Mouse (Mus musculus): ENCODE measurements around the gene Ttc28. TPM values are rescaled to one million over a fixed set of nuclear protein-coding genes. Genes with fewer than 3 reads are reported as not detected.

Ttc28 gene
- polyA plus RNA-seq, 1 experiment, result 3.4 TPM

GRCm38 (mm10) chr5:111228302-111229040 is 348.9 kb downstream of the Ttc28 start:
- peak; percentile 12 for TF ChIP-seq MYOD1 (IDR thresholded peaks at IDR 0.05; ENCODE audit: control insufficient read depth, insufficient read length, low read depth)
- no peak for TF ChIP-seq MYOG (IDR thresholded peaks at IDR 0.05; ENCODE audit: control insufficient read depth, extremely low read depth, insufficient read length)
- no peak for TF ChIP-seq CTCF (IDR thresholded peaks at IDR 0.05; ENCODE audit: control insufficient read depth, insufficient read depth, insufficient read length)
- peak; percentile 62 for TF ChIP-seq MAX (IDR thresholded peaks at IDR 0.05)
- no peak for TF ChIP-seq USF1 (IDR thresholded peaks at IDR 0.05; ENCODE audit: low read depth)
- peak; percentile 91 for TF ChIP-seq FOSL1 (IDR thresholded peaks at IDR 0.05; ENCODE audit: insufficient read depth, low read length, poor library complexity, severe bottlenecking)
- no peak for TF ChIP-seq CEBPB (IDR thresholded peaks at IDR 0.05; ENCODE audit: low read depth)
- Histone ChIP-seq H3K27me3 (ENCODE audit: control insufficient read depth, insufficient read depth, insufficient read length) (no peaks in the 10 kb centered on the region), H3ac (ENCODE audit: control insufficient read depth, insufficient read length, low read depth) (no peak overlapping the region), H3K4me3 (ENCODE audit: insufficient read depth, poor library complexity, severe bottlenecking) (no peak overlapping the region), H3K79me3 (ENCODE audit: low read depth) (no peaks in the 10 kb centered on the region), H3K79me2 (ENCODE audit: control insufficient read depth, insufficient read depth) (no peaks in the 10 kb centered on the region), H3K36me3 (ENCODE audit: control insufficient read depth, insufficient read depth) (no peaks in the 10 kb centered on the region)

- TF ChIP-seq FOSL1 (IDR thresholded peaks at IDR 0.05; ENCODE audit: insufficient read depth, low read length, poor library complexity, severe bottlenecking), result no peak
- no peak for TF ChIP-seq MYOG (IDR thresholded peaks at IDR 0.05; ENCODE audit: control insufficient read depth, extremely low read depth, insufficient read length)
- no peak for TF ChIP-seq MAX (IDR thresholded peaks at IDR 0.05)
- TF ChIP-seq MYOD1 (IDR thresholded peaks at IDR 0.05; ENCODE audit: control insufficient read depth, insufficient read length, low read depth), result no peak
- TF ChIP-seq CTCF (IDR thresholded peaks at IDR 0.05; ENCODE audit: control insufficient read depth, insufficient read depth, insufficient read length), result no peak
- TF ChIP-seq USF1 (IDR thresholded peaks at IDR 0.05; ENCODE audit: low read depth), result no peak
- TF ChIP-seq CEBPB (IDR thresholded peaks at IDR 0.05; ENCODE audit: low read depth), result no peak
- H3K27me3 ChIP-seq (ENCODE audit: control insufficient read depth, insufficient read depth, insufficient read length), result no peaks in the 10 kb centered on the region
- no peaks in the 10 kb centered on the region for H3K36me3 ChIP-seq (ENCODE audit: control insufficient read depth, insufficient read depth)
- no peaks in the 10 kb centered on the region for H3K79me3 ChIP-seq (ENCODE audit: low read depth)
- H3K79me2 ChIP-seq (ENCODE audit: control insufficient read depth, insufficient read depth), result no peaks in the 10 kb centered on the region
- no peak overlapping the region for H3K4me3 ChIP-seq (ENCODE audit: insufficient read depth, poor library complexity, severe bottlenecking)
- H3ac ChIP-seq (ENCODE audit: control insufficient read depth, insufficient read length, low read depth), result no peak overlapping the region
Observed at GRCm38 (mm10) chr5:111229041-111229394, 349.4 kb downstream of the Ttc28 start.

- TF ChIP-seq MYOD1 (IDR thresholded peaks at IDR 0.05; ENCODE audit: control insufficient read depth, insufficient read length, low read depth) (no peak), MAX (IDR thresholded peaks at IDR 0.05) (no peak), MYOG (IDR thresholded peaks at IDR 0.05; ENCODE audit: control insufficient read depth, extremely low read depth, insufficient read length) (no peak), CTCF (IDR thresholded peaks at IDR 0.05; ENCODE audit: control insufficient read depth, insufficient read depth, insufficient read length) (no peak), USF1 (IDR thresholded peaks at IDR 0.05; ENCODE audit: low read depth) (no peak), CEBPB (IDR thresholded peaks at IDR 0.05; ENCODE audit: low read depth) (no peak), FOSL1 (IDR thresholded peaks at IDR 0.05; ENCODE audit: insufficient read depth, low read length, poor library complexity, severe bottlenecking) (no peak)
- Histone ChIP-seq H3K4me3 (ENCODE audit: insufficient read depth, poor library complexity, severe bottlenecking) (no peak overlapping the region), H3K79me3 (ENCODE audit: low read depth) (no peaks in the 10 kb centered on the region), H3ac (ENCODE audit: control insufficient read depth, insufficient read length, low read depth) (no peak overlapping the region), H3K36me3 (ENCODE audit: control insufficient read depth, insufficient read depth) (no peaks in the 10 kb centered on the region), H3K27me3 (ENCODE audit: control insufficient read depth, insufficient read depth, insufficient read length) (no peaks in the 10 kb centered on the region), H3K79me2 (ENCODE audit: control insufficient read depth, insufficient read depth) (no peaks in the 10 kb centered on the region)
Observed at GRCm38 (mm10) chr5:111229671-111230070, 350.1 kb downstream of the Ttc28 start.

GRCm38 (mm10) chr5:111231044-111231443 is 351.4 kb downstream of the Ttc28 start:
- TF ChIP-seq FOSL1 (IDR thresholded peaks at IDR 0.05; ENCODE audit: insufficient read depth, low read length, poor library complexity, severe bottlenecking) (no peak), USF1 (IDR thresholded peaks at IDR 0.05; ENCODE audit: low read depth) (no peak), MAX (IDR thresholded peaks at IDR 0.05) (no peak), CEBPB (IDR thresholded peaks at IDR 0.05; ENCODE audit: low read depth) (no peak), MYOG (IDR thresholded peaks at IDR 0.05; ENCODE audit: control insufficient read depth, extremely low read depth, insufficient read length) (no peak)
- no peaks in the 10 kb centered on the region for H3K36me3 ChIP-seq (ENCODE audit: control insufficient read depth, insufficient read depth)

GRCm38 (mm10) chr5:111231769-111232168 is 352.2 kb downstream of the Ttc28 start:
- Histone ChIP-seq H3K4me3 (ENCODE audit: insufficient read depth, poor library complexity, severe bottlenecking) (no peak overlapping the region), H3ac (ENCODE audit: control insufficient read depth, insufficient read length, low read depth) (no peak overlapping the region), H3K79me2 (ENCODE audit: control insufficient read depth, insufficient read depth) (no peaks in the 10 kb centered on the region), H3K36me3 (ENCODE audit: control insufficient read depth, insufficient read depth) (no peaks in the 10 kb centered on the region), H3K27me3 (ENCODE audit: control insufficient read depth, insufficient read depth, insufficient read length) (no peaks in the 10 kb centered on the region), H3K79me3 (ENCODE audit: low read depth) (no peaks in the 10 kb centered on the region)
- no peak for TF ChIP-seq CTCF (IDR thresholded peaks at IDR 0.05; ENCODE audit: control insufficient read depth, insufficient read depth, insufficient read length)
- no peak for TF ChIP-seq MYOG (IDR thresholded peaks at IDR 0.05; ENCODE audit: control insufficient read depth, extremely low read depth, insufficient read length)
- TF ChIP-seq CEBPB (IDR thresholded peaks at IDR 0.05; ENCODE audit: low read depth), result no peak
- no peak for TF ChIP-seq FOSL1 (IDR thresholded peaks at IDR 0.05; ENCODE audit: insufficient read depth, low read length, poor library complexity, severe bottlenecking)
- TF ChIP-seq MYOD1 (IDR thresholded peaks at IDR 0.05; ENCODE audit: control insufficient read depth, insufficient read length, low read depth), result no peak
- TF ChIP-seq USF1 (IDR thresholded peaks at IDR 0.05; ENCODE audit: low read depth), result no peak
- TF ChIP-seq MAX (IDR thresholded peaks at IDR 0.05), result no peak

More at GRCm38 (mm10) chr5:111231044-111231443, 351.4 kb downstream of the Ttc28 start:
- H3K27me3 ChIP-seq (ENCODE audit: control insufficient read depth, insufficient read depth, insufficient read length), result no peaks in the 10 kb centered on the region
- no peaks in the 10 kb centered on the region for H3K79me2 ChIP-seq (ENCODE audit: control insufficient read depth, insufficient read depth)
- H3K79me3 ChIP-seq (ENCODE audit: low read depth), result no peaks in the 10 kb centered on the region
- no peak overlapping the region for H3K4me3 ChIP-seq (ENCODE audit: insufficient read depth, poor library complexity, severe bottlenecking)
- no peak overlapping the region for H3ac ChIP-seq (ENCODE audit: control insufficient read depth, insufficient read length, low read depth)
